Mouse (Mus musculus) forebrain, embryonic 13.5 days (tissue): Measurements from ENCODE around the gene Olfr731. TPM values are rescaled to one million over a fixed set of nuclear protein-coding genes. Genes with fewer than 3 reads are reported as not detected.

Source experiments
- ATAC-seq: fragments of 200-750 bp; cut with Nextera tagmentation; 2 replicates; pipeline ENCODE4 v1.8.0; 2017
- H3K27ac ChIP-seq: fragments of 300-500 bp; sonication (generic); 2 replicates; pipeline ENCODE4 v1.5.1; 2015; ENCODE audit warnings: inconsistent platforms, mild to moderate bottlenecking, moderate library complexity
- H3K27me3 ChIP-seq: fragments of 300-500 bp; sonication (generic); 2 replicates; pipeline ENCODE4 v1.6.1; 2015; ENCODE audit warnings: mild to moderate bottlenecking, inconsistent platforms
- H3K36me3 ChIP-seq: fragments of 300-500 bp; sonication (generic); 2 replicates; pipeline ENCODE4 v1.6.1; 2015; ENCODE audit warnings: mild to moderate bottlenecking, inconsistent platforms; ENCODE audit not compliant: poor library complexity, severe bottlenecking
- H3K4me1 ChIP-seq: fragments of 300-500 bp; sonication (generic); 2 replicates; pipeline ENCODE4 v1.6.1; 2015; ENCODE audit warnings: inconsistent platforms
- H3K4me2 ChIP-seq: fragments of 300-500 bp; sonication (generic); 2 replicates; pipeline ENCODE4 v1.6.1; 2015; ENCODE audit warnings: inconsistent platforms, mild to moderate bottlenecking, moderate library complexity
- H3K4me3 ChIP-seq: fragments of 300-500 bp; sonication (generic); 2 replicates; pipeline ENCODE4 v1.5.1; 2015; ENCODE audit warnings: mild to moderate bottlenecking, inconsistent platforms
- H3K9ac ChIP-seq: fragments of 300-500 bp; sonication (generic); 2 replicates; pipeline ENCODE4 v1.6.1; 2015; ENCODE audit warnings: mild to moderate bottlenecking, inconsistent platforms
- H3K9me3 ChIP-seq: fragments of 300-500 bp; sonication (generic); replicated peaks from 2 replicates; pipeline ENCODE4 v1.6.1; 2016; ENCODE audit warnings: inconsistent platforms
- WGBS: fragments of 180-500 bp; shearing (Covaris S2); methylation state at CpG from one replicate; pipeline ENCODE4 v1.1.7; 2015; 5-methylcytosine and 5-hydroxymethylcytosine counted together
- polyA plus RNA-seq: library from polyadenylated mRNA; unstranded; fragments of >200 nt; fragmentation: Nextera tagmentation; extraction: Ambion mirVana; gene quantifications from 2 replicates; pipeline ENCODE4 v1.2.1, GENCODE M21; 2015

Olfr731 gene
- polyA plus RNA-seq, result not detected in 2 replicates

DNA sequence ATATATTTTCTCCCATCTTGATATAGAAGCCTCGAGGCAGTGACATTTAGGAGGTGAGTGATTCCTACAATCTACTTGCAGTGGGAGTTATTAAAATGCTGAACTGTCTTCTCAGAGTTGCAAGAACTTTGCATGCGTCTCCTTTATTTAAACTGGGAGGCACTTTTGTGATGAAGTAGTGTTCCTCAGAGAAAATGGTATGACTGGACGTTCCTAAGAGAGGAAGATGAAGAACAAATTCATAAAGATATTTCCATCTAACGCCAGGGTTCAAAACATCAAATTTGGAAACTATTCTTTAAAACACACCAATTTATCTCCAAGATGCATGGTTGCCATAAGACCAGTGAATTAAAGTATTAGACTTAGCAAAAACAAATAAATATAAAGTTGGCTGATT lies at the start of gene Olfr731:
TSS of gene Olfr731 (minus strand) at position 101 of the 400 bp plus-strand sequence.
- no peaks in the 10 kb centered on the region for H3K4me1 ChIP-seq
- no peak within 1 kb of the TSS for H3K27ac ChIP-seq
- 82% methylated on average over 4 of the region's 4 CpGs for WGBS
- H3K9me3 ChIP-seq, result no peaks in the 10 kb centered on the region
- H3K9ac ChIP-seq, result no peak within 1 kb of the TSS
- ATAC-seq, result no peak
- H3K27me3 ChIP-seq, result no peaks in the 10 kb centered on the region
- H3K4me2 ChIP-seq, result no peak within 1 kb of the TSS
- no peak within 1 kb of the TSS for H3K4me3 ChIP-seq
- no peaks in the 10 kb centered on the region for H3K36me3 ChIP-seq

DNA sequence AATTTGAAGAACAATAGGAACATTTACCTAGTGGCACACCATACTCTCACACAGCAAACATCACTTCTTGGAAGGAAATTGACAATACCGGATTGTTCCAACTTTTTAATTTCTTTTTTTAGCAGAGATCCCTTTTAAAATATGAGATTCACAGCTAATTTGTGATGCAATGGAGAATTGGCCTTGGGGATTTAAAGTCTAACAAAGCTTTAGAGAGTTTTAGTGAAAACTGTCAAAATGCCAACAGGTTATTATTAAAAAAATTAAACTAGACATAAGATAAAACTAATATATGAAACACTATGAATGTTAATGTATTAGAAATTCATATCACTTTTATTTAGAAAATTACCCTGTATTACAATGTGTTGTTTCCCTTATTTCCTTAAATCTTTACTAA lies 42.4 kb upstream of the Olfr731 start, which contains the start of gene Olfr732:
TSS of gene Olfr732 (minus strand) at position 101 of the 400 bp plus-strand sequence.
- 91% methylated on average over 1 of the region's 1 CpGs for WGBS
- H3K27ac ChIP-seq, result no peak within 1 kb of the TSS
- H3K4me3 ChIP-seq, result no peak within 1 kb of the TSS
- no peaks in the 10 kb centered on the region for H3K9me3 ChIP-seq
- H3K9ac ChIP-seq, result no peak within 1 kb of the TSS
- H3K27me3 ChIP-seq, result no peaks in the 10 kb centered on the region
- ATAC-seq, result no peak
- H3K36me3 ChIP-seq, result no peaks in the 10 kb centered on the region
- H3K4me1 ChIP-seq, result no peaks in the 10 kb centered on the region
- H3K4me2 ChIP-seq, result no peak within 1 kb of the TSS

DNA sequence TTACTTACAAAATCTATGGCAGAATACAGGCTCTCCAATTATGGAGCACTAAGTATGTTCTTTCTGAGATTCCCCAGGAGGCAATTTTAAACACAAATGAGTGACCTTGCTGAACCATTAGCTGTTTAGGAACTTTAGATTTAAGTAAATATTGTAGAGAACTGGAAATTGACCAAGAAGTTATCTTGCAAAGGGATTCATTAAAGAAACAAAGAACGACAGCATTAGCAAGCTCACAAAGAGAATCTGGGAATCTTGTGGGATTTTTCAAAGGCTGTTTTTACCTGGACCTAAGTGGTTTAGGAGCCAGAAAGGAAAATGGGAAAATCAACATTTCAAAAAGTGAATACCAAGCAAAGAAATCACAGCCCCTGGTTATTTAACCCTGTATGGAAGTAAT lies 53.6 kb downstream of the Olfr731 start, which contains the start of gene Olfr730:
TSS of gene Olfr730 (minus strand) at position 101 of the 400 bp plus-strand sequence.
- Histone ChIP-seq H3K4me2 (no peak within 1 kb of the TSS), H3K36me3 (no peaks in the 10 kb centered on the region), H3K9ac (no peak within 1 kb of the TSS), H3K4me3 (no peak within 1 kb of the TSS), H3K27ac (no peak within 1 kb of the TSS), H3K27me3 (no peaks in the 10 kb centered on the region), H3K9me3 (no peaks in the 10 kb centered on the region), H3K4me1 (no peaks in the 10 kb centered on the region)
- no peak for ATAC-seq
- WGBS, result 40% methylated on average over 1 of the region's 1 CpGs

Other genes starting within 250 kb of the Olfr731 start
- not detected in 2 replicates for gene Olfr725, start 201.5 kb downstream of the Olfr731 start, polyA plus RNA-seq
- gene Olfr726, start 150.9 kb downstream of the Olfr731 start, polyA plus RNA-seq, result not detected in 2 replicates
- gene Olfr727, start 118.7 kb downstream of the Olfr731 start, polyA plus RNA-seq, result not detected in 2 replicates
- not detected in 2 replicates for gene Olfr728, start 99.2 kb downstream of the Olfr731 start, polyA plus RNA-seq
- gene Olfr729, start 89.0 kb downstream of the Olfr731 start, polyA plus RNA-seq, result not detected in 2 replicates
- gene Olfr730, start 53.7 kb downstream of the Olfr731 start, polyA plus RNA-seq, result not detected in 2 replicates
- not detected in 2 replicates for gene Olfr732, start 42.3 kb upstream of the Olfr731 start, polyA plus RNA-seq
- not detected in 2 replicates for gene Olfr733, start 59.7 kb upstream of the Olfr731 start, polyA plus RNA-seq
- gene Olfr734, start 84.9 kb upstream of the Olfr731 start, polyA plus RNA-seq, result not detected in 2 replicates
- gene Olfr735, start 107.0 kb upstream of the Olfr731 start, polyA plus RNA-seq, result not detected in 2 replicates
- not detected in 2 replicates for gene Tlr11, start 116.0 kb upstream of the Olfr731 start, polyA plus RNA-seq
- gene Olfr736, start 139.3 kb upstream of the Olfr731 start, polyA plus RNA-seq, result not detected in 2 replicates
- not detected in 2 replicates for gene Olfr738, start 165.7 kb upstream of the Olfr731 start, polyA plus RNA-seq
- not detected in 2 replicates for gene Olfr739, start 176.8 kb upstream of the Olfr731 start, polyA plus RNA-seq
- not detected in 2 replicates for gene Olfr740, start 203.7 kb upstream of the Olfr731 start, polyA plus RNA-seq
- not detected in 2 replicates for gene Olfr741, start 230.9 kb upstream of the Olfr731 start, polyA plus RNA-seq